Comparison of ENCODE assay signal across 8 mouse cellular contexts in the genomic region with DNA sequence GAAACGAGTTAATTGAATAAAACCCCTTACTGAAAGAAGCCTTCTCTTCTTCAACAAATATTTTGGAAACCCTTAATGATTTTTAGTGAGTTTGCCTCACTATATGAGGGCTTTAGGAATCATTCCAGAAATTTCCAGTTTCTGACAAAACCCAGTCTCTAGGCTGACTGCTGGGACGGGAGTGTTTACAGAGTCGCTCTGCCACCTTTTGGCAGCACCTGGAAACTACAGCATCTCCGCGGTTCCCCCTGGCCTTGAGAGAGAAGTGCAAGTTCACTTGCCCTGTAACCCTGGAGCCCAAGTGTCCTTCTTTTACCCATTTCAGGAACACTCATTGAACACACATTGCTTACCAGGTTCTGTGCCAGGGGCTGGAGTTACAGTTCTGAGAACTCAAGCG.
DNase-seq lines count a peak whose midpoint lies in the region; TF ChIP-seq lines count a peak whose summit lies in the region.

No protein-coding gene starts in this region.

- H3K36me3 ChIP-seq in heart, adult 2 months (ENCODE audit: control insufficient read depth, insufficient read depth, low read length), result no peaks in the 10 kb centered on the region

- H3K27ac ChIP-seq in heart, adult 2 months, result no peak overlapping the region

- TF ChIP-seq CTCF in heart, adult 2 months (IDR thresholded peaks at IDR 0.05), result peak; percentile 71

- WGBS in heart, adult 2 months, result 20% methylated on average over 6 of the region's 6 CpGs

- H3K27me3 ChIP-seq in heart, adult 2 months (ENCODE audit: control insufficient read depth, insufficient read depth, low read length), result no peaks in the 10 kb centered on the region

- H3K4me3 ChIP-seq in heart, adult 2 months, result no peak overlapping the region

- H3K4me1 ChIP-seq in heart, adult 2 months (ENCODE audit: control insufficient read depth, insufficient read depth, low read length), result no peaks in the 10 kb centered on the region

- no peak overlapping the region for H3K9ac ChIP-seq in heart, adult 2 months (ENCODE audit: low read depth, low read length)

- no peak for DNase-seq in heart, adult 2 months
- DNase-seq in heart, adult 8-10 months (ENCODE audit: low spot score), result no peak
- DNase-seq in thymus, postnatal 0 days (ENCODE audit: low spot score), result peak; percentile 4
- DNase-seq in thymus, postnatal 25 days, result no peak
- DNase-seq in embryo, embryonic 10 days (ENCODE audit: low spot score), result peak; percentile 65
- peak; percentile 39 for DNase-seq in kidney, postnatal 10 days
- peak; percentile 3 for DNase-seq in yolk sac, embryonic 10.5 days (ENCODE audit: low spot score)
- no peak for DNase-seq in thymus, postnatal 14 days

- no peak for TF ChIP-seq EP300 in heart, adult 2 months (IDR thresholded peaks at IDR 0.05; ENCODE audit: insufficient read depth, low read depth, low read length)

- intact Hi-C loops in heart, adult 2 months (cut with DNase I), result loop anchor here (2.0 kb wide), 1 partner anchor 244 kb away; no protein-coding TSS in a partner anchor

- TF ChIP-seq POLR2A in heart, adult 2 months (IDR thresholded peaks at IDR 0.05; ENCODE audit: insufficient read depth, low read depth, low read length), result no peak

- H3K79me2 ChIP-seq in heart, adult 2 months (replicated peaks; ENCODE audit: control insufficient read depth, insufficient read depth, low read length), result no peaks in the 10 kb centered on the region

Comparison
In these comparisons a context has a peak if more than half of its experiments do, and no peak if none do; other contexts are left out.
1. DNase-seq: peak in thymus, postnatal 0 days (single experiment), embryo, embryonic 10 days (single experiment), kidney, postnatal 10 days (single experiment) and yolk sac, embryonic 10.5 days (single experiment); none in heart, adult 2 months (0 of 2), heart, adult 8-10 months (single experiment), thymus, postnatal 25 days (single experiment) and thymus, postnatal 14 days (single experiment).